Mouse (Mus musculus): Measurements from ENCODE around the gene Fsd1.

Gene Fsd1

DNA sequence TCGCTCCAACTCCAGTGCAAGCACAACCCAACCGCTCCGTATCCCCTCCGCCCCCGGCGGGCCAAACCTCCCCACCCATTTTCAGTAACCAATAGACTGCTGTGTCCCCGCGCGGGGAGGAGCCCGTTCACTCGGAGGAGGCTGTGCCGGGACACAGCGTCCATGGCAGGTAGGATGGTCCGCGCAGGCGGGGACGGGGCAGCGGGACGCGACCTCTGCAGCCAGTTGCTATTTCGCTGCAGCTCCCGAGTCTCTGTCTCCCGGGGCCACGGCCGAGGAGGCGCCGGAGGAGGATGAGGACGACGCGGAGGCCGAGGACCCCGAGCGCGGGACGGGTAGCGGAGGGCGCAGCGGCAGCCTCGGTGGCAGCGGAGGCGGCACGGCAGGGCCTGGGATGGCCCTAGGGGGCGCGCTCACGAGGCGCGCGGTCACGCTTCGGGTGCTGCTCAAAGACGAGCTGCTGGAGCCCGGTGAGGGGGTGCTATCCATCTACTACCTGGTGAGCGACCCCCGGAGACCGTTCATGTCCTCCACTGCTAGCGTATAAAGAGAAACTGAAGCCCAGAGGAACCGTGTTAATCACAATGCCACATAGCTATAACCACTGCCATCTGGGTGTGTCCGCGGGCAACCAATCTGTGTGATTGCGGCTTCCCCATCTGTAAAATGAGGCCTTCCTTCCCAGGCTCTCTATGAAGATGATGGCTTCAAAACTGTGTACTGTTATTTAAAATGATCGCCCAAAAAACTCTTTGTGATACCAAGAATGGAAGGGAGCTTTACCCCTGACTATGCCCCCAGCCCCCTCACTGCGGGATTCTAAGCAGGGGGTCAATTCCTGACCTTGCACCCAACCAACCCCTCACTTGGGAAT, 23.0 kb downstream of the Fsd1 start:
- DNase-seq (ENCODE audit: low spot score in 2 of 2): peak; percentile 80 to 84

DNA sequence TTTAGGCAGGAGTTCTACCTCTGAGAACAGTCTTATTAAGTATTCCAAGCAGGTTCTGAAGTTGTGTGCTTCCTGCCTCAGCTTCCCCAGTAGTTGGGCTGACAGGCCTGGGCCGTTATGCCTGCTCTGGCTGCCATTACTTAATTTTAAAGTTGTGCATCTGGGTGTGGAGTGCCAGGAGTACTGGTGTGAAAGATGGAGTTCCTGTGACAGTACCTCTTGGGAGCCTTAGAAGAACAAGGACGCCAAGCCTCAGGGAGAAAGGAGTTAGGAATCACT, 23.6 kb downstream of the Fsd1 start:
- no peak for DNase-seq (ENCODE audit: low spot score in 2 of 2)

DNA sequence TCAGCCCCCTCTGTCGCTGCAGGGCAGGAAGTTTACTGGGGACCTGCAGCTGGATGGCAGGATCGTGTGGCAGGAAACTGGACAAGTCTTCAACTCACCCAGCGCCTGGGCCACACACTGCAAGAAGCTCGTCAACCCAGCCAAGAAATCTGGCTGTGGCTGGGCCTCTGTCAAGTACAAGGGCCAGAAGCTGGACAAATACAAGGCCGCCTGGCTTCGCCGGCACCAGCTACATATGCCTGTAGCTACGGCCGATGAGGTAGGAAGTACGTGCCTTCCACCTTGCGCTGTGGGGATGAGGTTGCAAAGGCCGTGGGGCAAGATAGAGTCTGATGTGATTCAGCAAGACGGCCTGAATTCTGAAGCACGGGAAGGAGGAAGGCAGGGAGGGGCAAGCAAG, 23.9 kb downstream of the Fsd1 start:
- DNase-seq (ENCODE audit: low spot score in 2 of 2): no peak

DNA sequence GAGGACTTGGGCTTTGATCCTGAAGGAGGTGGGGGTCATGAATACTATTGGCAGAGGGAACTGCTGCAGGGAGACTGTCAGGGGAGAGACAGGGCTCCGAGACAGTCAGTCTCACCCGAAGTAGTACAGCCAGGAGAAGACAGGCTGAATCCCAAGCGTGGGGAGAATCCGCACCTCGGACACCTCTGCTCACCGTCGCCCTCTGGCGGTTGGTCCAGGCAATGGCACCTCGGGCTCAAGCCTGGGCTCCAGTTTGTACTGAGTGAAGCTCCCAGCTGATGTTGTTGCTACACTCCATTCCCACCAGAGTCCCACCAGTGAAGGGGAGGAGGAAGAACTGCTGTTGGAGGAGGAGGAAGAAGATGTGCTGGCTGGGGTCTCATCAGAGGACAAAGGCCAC, 24.4 kb downstream of the Fsd1 start:
- DNase-seq (ENCODE audit: low spot score in 2 of 2): peak; percentile 68 to 70

DNA sequence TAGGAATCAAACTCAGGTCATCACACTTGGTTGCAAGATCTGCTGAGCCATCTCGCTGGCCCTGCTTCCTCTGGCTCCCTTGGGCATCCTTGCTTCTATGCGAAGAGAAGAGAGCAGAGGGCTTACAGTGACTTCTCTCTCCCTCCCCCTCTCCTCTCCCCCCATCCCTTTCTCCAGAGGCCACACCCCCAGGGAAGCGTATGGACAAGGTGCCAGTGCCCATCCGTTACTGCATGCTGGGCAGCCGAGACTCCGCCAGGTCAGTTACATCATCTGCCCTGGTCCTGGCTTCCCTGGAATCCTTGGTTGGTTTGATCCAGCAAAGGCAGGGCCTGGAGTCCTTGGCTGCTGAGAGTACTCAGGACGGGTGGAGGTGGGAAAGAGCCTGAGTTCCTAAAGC, 25.1 kb downstream of the Fsd1 start:
- no peak for DNase-seq (ENCODE audit: low spot score in 2 of 2)

DNA sequence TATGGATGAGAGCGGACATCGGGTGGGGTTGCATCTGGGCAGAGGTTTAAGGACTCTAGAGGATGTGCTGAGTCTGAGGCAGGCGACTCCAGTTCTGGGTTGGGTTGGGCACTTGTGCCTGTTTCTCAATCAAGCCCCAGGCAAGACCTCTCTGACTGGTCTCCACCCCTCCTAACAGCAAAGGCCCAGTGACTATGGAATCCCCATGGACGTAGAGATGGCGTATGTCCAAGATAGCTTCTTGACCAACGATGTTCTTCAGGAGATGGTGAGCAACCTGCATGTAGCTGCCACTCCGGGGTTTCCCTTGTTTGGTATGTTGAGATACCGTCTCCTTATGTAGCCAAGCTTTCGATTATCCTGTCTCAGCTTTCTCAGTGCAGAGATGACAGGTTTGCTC, 29.0 kb downstream of the Fsd1 start:
- no peak for DNase-seq (ENCODE audit: low spot score in 2 of 2)

DNA sequence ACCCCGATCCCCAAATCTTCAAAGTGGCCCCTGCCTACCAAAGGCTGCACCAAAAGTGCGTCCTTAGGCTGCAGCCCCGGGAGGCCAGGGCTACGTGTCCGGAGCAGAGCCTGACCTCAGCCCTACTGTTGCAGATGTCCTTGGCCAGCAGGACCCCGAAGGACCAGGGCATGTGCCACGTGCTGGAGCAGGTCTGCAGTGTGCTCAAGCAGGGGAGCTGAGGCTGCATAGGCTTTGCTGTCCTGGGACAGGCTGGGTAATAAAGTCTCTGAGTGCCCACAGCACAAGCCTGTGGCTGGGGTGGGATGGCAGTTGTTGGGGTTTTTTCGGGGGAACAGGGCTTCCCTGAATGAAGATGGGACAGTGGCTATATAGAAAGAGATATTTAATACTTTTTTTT, 30.1 kb downstream of the Fsd1 start:
- DNase-seq (ENCODE audit: low spot score in 2 of 2): no peak

DNA sequence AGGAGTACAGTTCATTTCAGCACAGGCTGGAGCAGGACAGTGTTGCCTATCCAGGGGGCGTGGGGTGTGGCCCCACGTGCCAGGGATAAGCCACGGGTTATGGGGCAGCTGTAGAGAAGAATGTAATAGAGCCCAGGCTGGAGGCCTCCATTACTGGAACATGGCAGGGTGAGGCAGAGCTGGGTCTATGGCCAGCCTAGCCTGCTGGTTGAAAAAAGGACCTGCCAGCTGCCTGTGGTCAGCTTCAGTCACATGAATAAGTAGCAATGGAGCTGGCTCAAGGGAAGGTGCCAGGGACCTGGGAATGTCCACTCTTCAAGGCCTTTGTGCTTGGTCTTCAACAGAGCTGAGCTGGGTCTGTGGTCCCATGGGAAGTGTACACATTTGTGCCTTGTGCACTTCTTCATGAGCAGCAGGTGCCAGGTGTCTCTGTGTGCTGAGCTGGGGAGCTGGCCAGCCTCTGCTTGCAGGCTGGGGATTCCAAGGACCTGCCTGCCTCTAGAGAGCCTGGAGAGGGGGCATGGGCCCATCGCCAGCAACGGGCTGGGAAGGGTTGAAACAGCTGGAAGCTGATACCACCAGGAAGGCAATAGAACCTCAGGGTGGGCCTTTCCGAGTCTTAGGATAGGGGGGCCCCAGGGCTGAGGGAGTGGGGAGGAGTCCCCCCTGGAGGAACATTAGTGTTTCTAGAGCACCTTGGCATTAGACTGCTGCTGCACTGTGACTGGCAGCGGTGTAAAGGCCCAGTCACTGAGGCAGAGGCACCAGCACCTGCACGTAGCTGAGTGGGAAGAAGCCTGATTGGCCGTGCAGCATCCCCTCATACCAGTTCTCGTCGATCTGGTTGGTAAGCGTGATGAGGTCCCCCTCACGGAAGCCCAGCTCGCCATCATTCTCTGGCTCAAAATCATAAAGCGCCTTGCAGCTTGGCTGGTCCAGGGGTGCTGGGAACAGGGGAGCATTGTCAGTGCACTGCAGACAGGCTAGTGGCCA, 30.8 kb downstream of the Fsd1 start:
- DNase-seq (ENCODE audit: low spot score in 2 of 2): no peak

DNA sequence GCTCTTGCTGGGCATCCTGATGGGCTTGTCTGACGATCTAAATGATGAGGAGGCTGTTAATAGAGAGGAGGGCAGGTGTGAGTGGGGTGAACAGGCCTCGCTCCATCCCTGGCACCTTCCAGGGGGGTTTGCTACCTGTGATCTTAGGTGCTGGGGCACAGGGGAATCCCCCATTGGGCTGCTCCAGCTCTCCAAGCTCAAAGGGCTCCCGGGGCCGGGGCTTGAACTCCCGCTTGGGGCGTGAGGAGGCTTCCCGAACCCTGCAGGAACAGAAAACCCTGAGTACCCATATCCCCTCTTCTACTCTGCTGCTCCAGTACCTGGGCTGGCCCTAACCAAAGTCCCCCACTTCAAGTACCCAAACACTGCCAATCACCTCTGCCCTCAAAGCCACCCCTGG, 31.5 kb downstream of the Fsd1 start:
- no peak for DNase-seq (ENCODE audit: low spot score in 2 of 2)

DNA sequence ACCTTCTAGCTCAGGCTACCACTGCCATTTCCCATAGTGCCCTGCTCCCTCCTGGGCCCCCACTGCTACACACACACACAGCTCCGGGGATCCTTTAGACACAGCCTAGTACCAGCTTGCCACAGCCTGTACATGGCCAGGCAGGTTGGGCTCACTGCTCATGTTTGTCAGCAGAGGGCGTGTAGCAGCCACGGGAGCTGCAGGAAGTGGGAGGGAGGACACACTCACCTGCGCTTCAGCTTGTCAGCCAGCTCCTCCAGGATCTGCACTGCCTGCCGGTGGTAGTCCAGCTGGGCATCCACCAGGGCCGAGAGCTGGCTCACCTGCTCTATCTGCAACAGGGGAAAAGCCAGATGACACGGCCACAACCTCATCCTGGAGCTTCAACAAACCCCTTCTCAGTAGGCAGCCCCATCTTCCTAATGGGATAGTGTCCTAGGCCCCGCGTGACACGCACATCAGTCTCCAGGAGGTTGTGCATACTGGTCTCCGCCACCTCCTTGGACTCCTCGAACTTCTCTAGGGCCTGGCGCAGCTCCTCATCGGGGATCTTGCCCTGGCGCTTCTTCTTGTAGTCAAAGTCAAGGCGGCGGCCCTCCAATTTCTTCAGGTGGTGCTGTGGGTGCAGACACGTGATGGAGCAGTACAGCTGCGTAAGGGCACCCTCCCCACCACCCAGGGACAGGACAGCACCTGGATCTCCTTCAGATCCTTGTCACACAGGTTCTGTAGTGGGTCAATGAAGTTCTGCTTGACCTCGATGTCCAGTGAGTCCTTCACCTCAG, 32.2 kb downstream of the Fsd1 start:
- no peak for DNase-seq (ENCODE audit: low spot score in 2 of 2)

DNA sequence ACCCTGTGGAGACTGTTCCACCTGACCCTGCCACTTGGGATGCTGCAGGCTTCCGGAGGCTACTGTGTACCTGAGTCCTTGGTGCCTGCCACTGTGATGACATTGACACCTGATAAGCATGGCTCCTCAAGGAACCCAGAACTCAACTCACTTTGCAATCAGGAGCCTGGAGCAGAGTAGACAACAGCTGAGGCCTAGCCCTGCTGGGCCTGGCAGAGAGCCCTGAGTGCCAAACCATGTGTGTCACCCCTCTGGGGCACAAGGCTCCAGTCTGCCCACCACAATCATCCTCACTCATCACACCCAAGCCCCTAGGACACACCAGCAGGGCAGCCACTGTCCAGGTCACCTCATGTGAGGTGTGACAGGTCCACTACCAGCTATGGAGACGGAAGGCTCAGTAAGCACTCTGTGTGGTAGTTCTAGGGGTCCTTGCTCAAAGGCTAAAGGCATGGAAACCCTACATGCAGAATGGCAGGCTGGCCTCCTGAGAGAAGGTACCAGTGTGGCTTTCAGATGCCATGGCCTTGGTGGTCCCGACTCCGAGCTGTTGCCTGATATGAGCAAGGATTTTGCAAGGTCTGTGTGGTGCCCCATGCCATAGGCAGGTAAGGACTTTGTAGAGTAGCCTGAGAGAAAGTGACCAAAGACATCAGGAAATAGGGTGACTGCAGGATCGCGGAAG, 34.2 kb downstream of the Fsd1 start:
- DNase-seq (ENCODE audit: low spot score in 2 of 2): no peak

DNA sequence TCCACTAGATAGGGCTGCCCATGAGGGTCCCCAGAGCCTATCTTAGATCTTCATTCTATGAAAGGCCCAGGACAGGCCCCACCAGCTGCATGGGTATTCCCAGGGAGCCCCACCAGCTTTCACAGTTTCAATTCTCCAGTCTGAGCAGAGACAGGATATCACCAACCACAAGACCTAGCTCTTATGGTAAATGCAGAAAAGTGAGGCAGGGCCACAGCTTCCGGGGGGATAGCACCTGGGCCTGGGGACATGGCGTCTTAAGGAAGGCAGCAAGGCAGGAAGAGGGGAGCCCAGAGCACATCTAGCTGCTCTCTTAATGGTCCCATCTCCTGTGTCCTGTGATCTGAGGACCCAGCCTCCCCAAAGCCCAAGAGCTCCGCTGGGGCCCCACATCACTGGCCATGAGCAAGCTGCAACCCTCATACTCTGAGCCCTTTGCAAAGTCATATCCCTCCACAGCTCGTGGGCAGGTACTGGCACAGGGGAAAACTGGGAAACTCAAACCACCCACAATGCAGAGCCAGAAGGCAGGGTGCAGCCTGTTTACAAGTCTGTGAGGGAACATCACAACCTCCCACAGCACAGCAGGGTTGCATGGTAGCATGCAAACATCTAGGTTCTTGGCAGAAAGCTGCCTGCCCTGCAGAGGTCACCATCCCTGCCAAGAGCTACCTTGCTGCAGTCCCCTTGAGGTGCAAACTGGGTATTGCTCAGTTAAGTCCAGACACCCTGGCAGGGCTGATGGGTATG, 35.0 kb downstream of the Fsd1 start:
- DNase-seq (ENCODE audit: low spot score in 2 of 2): no peak

DNA sequence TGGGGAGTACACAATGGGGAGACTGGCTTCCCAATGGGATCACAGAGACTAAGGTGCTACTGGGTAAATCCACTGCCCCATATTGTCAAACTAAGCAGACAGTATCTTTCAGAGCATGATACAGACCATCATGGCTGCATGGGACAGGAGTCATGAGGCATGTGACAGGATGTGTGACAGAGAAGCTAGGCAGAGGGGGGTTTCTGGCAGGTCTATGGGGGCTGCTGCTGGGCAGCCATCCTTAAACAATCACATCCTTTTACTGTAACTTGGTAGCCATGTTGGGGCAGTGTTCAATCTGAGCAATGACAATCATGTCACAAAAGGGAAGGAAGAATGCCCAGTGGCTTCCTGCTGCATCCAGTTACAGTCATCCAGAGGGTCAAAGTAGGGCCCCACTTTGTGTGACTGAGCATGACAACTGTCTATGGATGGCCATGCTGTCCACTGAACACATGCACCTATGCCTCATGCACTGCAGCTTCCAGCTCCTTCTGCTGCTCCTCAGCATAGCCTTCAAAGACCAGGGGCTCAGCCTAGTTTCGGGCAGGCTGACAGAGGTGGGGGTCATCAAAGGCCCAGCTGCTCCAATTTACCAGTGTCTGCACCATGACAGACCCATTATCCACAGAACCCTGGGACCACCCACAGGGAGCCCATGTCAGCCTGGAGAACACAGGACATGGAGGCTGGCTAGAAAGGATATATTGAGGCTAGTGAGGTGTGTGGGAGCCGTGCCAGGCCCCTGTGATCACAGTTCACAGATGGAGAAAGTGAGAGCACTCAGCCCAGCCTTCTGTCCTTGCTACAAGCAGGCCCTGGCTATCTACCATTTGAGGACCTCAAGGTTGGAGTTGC, 36.1 kb downstream of the Fsd1 start:
- no peak for DNase-seq (ENCODE audit: low spot score in 2 of 2)

DNA sequence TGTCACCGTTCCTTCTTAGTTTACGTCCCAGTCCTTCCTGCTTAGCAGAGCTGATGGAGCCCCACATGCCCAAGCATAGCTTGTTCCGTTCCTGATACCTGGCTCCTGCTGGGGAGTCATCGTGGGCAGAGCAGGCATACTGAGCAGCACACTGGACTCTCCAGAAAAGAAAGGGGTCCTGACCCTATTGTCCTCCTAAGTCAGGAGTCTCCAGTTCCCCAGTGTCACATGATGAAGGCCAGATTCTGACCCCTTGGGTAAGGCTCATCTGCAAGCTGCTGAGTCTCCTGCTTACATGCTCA, 36.6 kb downstream of the Fsd1 start:
- no peak for DNase-seq (ENCODE audit: low spot score in 2 of 2)

DNA sequence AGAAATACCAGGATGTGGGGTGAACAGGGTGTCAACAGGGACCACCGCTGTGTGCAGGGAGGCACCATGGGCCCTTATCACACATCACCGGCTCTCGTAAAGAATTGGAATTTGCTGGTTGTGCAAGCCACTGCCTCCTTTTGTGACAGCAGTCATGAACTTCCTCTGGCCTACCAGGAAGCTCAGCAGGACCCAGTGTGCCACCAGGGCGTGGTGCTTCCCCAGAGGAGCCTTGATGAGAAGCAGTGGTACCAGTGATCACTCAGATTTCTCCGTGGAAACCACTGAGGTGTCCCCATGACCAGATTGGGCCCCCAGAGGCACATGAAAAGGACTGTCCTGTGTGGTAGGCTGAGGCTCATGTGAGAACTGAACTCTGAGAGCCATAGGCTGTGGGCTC, 37.1 kb downstream of the Fsd1 start:
- DNase-seq (ENCODE audit: low spot score in 2 of 2): no peak

DNA sequence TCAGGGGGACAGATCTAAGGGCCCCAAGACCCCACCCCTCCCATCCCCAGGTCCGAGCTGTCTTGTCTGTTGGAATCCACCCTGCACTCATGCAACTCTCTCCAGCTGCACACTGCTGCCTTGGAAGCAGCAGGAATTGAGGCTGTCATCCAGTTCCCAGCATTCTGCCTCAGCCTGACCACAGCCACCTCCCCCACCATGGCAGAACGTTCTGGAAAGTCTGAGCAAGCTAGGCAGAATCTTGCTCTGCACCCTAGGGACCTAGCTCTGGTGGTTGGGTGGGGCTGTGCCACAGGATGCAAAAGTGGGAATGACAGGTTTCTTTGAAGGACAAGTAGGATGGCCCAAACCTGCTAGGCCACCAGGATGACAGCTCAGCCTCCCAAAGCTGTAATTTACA, 38.2 kb downstream of the Fsd1 start:
- DNase-seq (ENCODE audit: low spot score in 2 of 2): no peak

DNA sequence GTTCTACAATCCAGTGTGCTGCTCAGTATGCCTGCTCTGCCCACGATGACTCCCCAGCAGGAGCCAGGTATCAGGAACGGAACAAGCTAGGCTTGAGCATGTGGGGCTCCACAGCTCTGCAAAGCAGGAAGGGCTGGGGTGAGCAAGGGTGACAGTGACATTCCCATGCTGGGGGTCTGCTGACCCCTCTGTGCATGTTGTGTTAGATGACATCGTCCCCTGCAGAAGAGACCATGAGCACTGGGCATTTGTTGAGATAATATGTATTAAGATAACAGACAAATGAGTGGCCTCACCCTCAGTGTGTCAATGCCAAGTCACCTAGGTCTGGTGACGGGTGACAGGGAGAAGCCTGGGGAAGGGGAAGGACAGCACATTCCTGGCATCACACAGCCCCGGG, 38.6 kb downstream of the Fsd1 start:
- DNase-seq (ENCODE audit: low spot score in 2 of 2): no peak

DNA sequence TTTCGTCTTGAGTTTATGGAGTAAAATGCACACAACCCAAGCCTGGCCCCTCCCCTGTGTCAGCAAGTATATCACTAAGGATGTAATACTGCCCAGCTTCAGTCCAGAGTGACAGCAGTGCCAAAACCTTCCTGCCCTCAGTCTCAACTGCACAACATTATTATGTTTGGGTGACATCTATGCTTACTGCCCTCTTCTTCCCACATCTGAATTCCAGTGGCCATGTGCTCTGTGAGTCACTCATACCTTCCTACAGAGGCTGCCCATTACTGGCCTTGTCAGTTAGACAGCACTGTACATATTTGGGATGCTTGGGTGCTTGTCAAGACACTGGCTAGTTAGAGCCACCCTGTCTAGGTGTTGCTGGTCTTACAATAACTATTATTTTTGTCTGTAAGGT, 40.0 kb downstream of the Fsd1 start:
- DNase-seq (ENCODE audit: low spot score in 2 of 2): no peak

DNA sequence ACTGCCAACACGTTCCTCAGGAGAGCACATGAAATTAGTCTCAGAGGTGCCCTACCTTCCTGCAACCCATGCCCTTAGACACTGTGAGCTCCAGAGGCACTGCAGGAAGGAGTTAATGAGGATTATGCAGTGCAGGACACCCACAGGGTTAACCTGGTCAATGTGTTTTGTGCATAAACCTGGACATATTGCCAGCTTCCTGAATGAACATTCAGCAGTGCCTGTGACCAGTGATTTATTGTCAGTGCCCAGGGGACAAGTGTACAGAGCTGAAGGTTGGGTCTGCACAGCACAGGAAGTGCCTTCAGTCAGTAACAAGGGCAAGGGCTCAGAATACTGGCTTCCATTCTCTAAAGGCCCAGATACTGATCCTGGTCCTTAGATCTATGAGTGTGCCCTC, 40.6 kb downstream of the Fsd1 start:
- no peak for DNase-seq (ENCODE audit: low spot score in 2 of 2)

DNA sequence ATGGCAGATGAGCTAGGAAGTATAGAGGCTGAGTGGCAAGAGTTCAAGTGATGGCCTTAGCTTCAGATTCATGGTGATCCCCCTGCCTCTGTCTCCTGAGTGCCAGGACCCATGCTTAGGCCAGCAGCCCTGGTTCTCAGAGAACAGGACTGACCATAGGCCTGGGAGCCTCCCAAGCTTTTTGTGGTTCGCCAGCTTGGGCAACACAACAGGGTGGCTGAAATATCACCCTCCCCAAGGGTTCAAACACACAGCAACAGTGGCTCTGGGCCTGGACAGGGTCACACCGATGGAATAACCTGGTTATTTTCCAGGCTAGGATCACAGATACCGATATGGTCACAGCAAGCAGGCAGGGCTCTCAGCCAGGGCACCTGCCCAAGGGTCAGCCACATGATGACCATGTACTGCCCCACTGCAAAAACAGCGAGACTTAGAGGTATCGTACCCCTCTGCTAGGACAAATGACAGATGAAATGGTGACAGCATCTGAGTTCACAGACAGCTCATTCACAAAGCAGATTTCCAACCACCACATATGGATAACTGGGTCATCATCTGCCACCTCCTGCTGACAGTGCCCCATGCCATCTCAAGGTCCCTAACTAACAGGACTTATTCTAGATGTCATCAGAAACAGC, 41.6 kb downstream of the Fsd1 start:
- no peak for DNase-seq (ENCODE audit: low spot score in 2 of 2)
